Mouse (Mus musculus) forebrain, postnatal 0 days (tissue): Measurements from ENCODE around the gene Mrpl33. TPM values are rescaled to one million over a fixed set of nuclear protein-coding genes. Genes with fewer than 3 reads are reported as not detected.

ENCODE experiments used
- ATAC-seq: fragments of 200-750 bp; cut with Nextera tagmentation; 2 replicates; pipeline ENCODE4 v1.8.0; 2017; ENCODE audit warnings: mild to moderate bottlenecking, moderate library complexity
- DNase-seq: peaks from one replicate; pipeline ENCODE4 v3.0.0-alpha.2; 2015
- H3K27ac ChIP-seq: fragments of 300-500 bp; sonication (generic); 2 replicates; pipeline ENCODE4 v1.5.1; 2014; ENCODE audit warnings: low read depth, mild to moderate bottlenecking, antibody characterized with exemption, low read length, moderate library complexity, mixed read lengths
- H3K27me3 ChIP-seq: fragments of 300-500 bp; sonication (generic); 2 replicates; pipeline ENCODE4 v1.6.1; 2014; ENCODE audit warnings: mild to moderate bottlenecking, low read length, mixed read lengths; ENCODE audit not compliant: insufficient read depth
- H3K36me3 ChIP-seq: fragments of 300-500 bp; sonication (generic); 2 replicates; pipeline ENCODE4 v1.6.1; 2014; ENCODE audit warnings: mild to moderate bottlenecking, moderate library complexity; ENCODE audit not compliant: insufficient read depth
- H3K4me1 ChIP-seq: fragments of 300-500 bp; sonication (generic); 2 replicates; pipeline ENCODE4 v1.6.1; 2014; ENCODE audit warnings: antibody characterized with exemption; ENCODE audit not compliant: insufficient read depth
- H3K4me2 ChIP-seq: fragments of 300-500 bp; sonication (generic); 2 replicates; pipeline ENCODE4 v1.6.1; 2014; ENCODE audit warnings: low read depth, mild to moderate bottlenecking, moderate library complexity
- H3K4me3 ChIP-seq: fragments of 300-500 bp; sonication (generic); 2 replicates; pipeline ENCODE4 v1.5.1; 2014; ENCODE audit warnings: low read depth, low read length, mixed read lengths
- H3K9ac ChIP-seq: fragments of 300-500 bp; sonication (generic); 2 replicates; pipeline ENCODE4 v1.6.1; 2014; ENCODE audit warnings: mild to moderate bottlenecking
- H3K9me3 ChIP-seq: fragments of 300-500 bp; sonication (generic); 2 replicates; pipeline ENCODE4 v1.6.1; 2016; ENCODE audit warnings: low read length
- CTCF ChIP-seq: sonication (generic); IDR thresholded peaks from 2 replicates; pipeline ENCODE4 v1.5.1; 2016; ENCODE audit warnings: antibody characterized with exemption, control low read depth, low read depth
- WGBS: fragments of 180-500 bp; shearing (Covaris S2); extraction: QIAGEN DNeasy Blood & Tissue Kit; methylation state at CpG from one replicate; pipeline ENCODE4 v1.1.7; 2014; 5-methylcytosine and 5-hydroxymethylcytosine counted together
- polyA plus RNA-seq: library from polyadenylated mRNA; unstranded; fragments of >200 nt; fragmentation: Nextera tagmentation; extraction: Ambion mirVana; gene quantifications from 2 replicates; pipeline ENCODE4 v1.2.1, GENCODE M21; 2015
- total RNA-seq: library from RNA; depleted of rRNA; stranded (reverse); fragments of >200 nt; gene quantifications from 2 replicates; pipeline ENCODE4 v1.2.3, GENCODE M21; 2014

The Mrpl33 gene
- total and polyA plus RNA-seq, 2 experiments from 2014 or later = 166 to 295 TPM

- no peaks in the 10 kb centered on the region for H3K4me1 ChIP-seq
- ATAC-seq (no peak), DNase-seq (no peak)
- WGBS = 33% methylated on average over 9 of the region's 9 CpGs
- no peaks in the 10 kb centered on the region for H3K27me3 ChIP-seq
- H3K9ac ChIP-seq = no peak overlapping the region
- H3K27ac ChIP-seq = no peak overlapping the region
- TF ChIP-seq CTCF = no peak
- no peaks in the 10 kb centered on the region for H3K9me3 ChIP-seq
- no peak overlapping the region for H3K4me3 ChIP-seq
- H3K36me3 ChIP-seq = no peaks in the 10 kb centered on the region
- no peak overlapping the region for H3K4me2 ChIP-seq
Observed at GRCm38 (mm10) chr5:31636636-31637253, 40.0 kb downstream of the Mrpl33 start.

- H3K27ac ChIP-seq = no peak overlapping the region
- DNase-seq = no peak
- ATAC-seq = no peak
- H3K9ac ChIP-seq = no peak overlapping the region
- H3K4me2 ChIP-seq = no peak overlapping the region
- H3K4me1 ChIP-seq = no peaks in the 10 kb centered on the region
- H3K9me3 ChIP-seq = no peaks in the 10 kb centered on the region
- H3K4me3 ChIP-seq = no peak overlapping the region
- H3K27me3 ChIP-seq = no peaks in the 10 kb centered on the region
- WGBS = 97% methylated on average over 2 of the region's 2 CpGs
- no peak for TF ChIP-seq CTCF
- no peaks in the 10 kb centered on the region for H3K36me3 ChIP-seq
Observed at GRCm38 (mm10) chr5:31640542-31640941, 43.8 kb downstream of the Mrpl33 start.

GRCm38 (mm10) chr5:31642300-31642699, 45.6 kb downstream of the Mrpl33 start:
- Histone ChIP-seq H3K9me3 (no peaks in the 10 kb centered on the region), H3K27ac (no peak overlapping the region), H3K9ac (no peak overlapping the region), H3K27me3 (no peaks in the 10 kb centered on the region), H3K36me3 (no peaks in the 10 kb centered on the region), H3K4me2 (no peak overlapping the region), H3K4me3 (no peak overlapping the region), H3K4me1 (no peaks in the 10 kb centered on the region)
- no peak for TF ChIP-seq CTCF
- WGBS = 90% methylated on average over 3 of the region's 3 CpGs
- DNase-seq (no peak), ATAC-seq (no peak)

GRCm38 (mm10) chr5:31644272-31644671, 47.5 kb downstream of the Mrpl33 start:
- ATAC-seq (no peak), DNase-seq (no peak)
- Histone ChIP-seq H3K4me1 (no peaks in the 10 kb centered on the region), H3K9me3 (no peaks in the 10 kb centered on the region), H3K9ac (no peak overlapping the region), H3K36me3 (no peaks in the 10 kb centered on the region), H3K27me3 (no peaks in the 10 kb centered on the region), H3K4me2 (no peak overlapping the region), H3K4me3 (no peak overlapping the region), H3K27ac (no peak overlapping the region)
- TF ChIP-seq CTCF = no peak
- WGBS = 89% methylated on average over 4 of the region's 4 CpGs

GRCm38 (mm10) chr5:31644847-31645246, 48.1 kb downstream of the Mrpl33 start:
- H3K4me2 ChIP-seq = no peak overlapping the region
- no peak overlapping the region for H3K9ac ChIP-seq
- no peaks in the 10 kb centered on the region for H3K9me3 ChIP-seq
- DNase-seq (no peak), ATAC-seq (no peak)
- no peak overlapping the region for H3K27ac ChIP-seq
- 82% methylated on average over 6 of the region's 6 CpGs for WGBS
- H3K36me3 ChIP-seq = no peaks in the 10 kb centered on the region
- H3K4me1 ChIP-seq = no peaks in the 10 kb centered on the region
- no peak for TF ChIP-seq CTCF
- H3K27me3 ChIP-seq = no peaks in the 10 kb centered on the region
- H3K4me3 ChIP-seq = no peak overlapping the region

- Histone ChIP-seq H3K4me1 (no peaks in the 10 kb centered on the region), H3K4me2 (no peak overlapping the region), H3K4me3 (no peak overlapping the region), H3K36me3 (no peaks in the 10 kb centered on the region), H3K27me3 (no peaks in the 10 kb centered on the region), H3K9ac (no peak overlapping the region), H3K27ac (no peak overlapping the region), H3K9me3 (no peaks in the 10 kb centered on the region)
- TF ChIP-seq CTCF = no peak
- ATAC-seq = no peak
- WGBS = 90% methylated on average over 6 of the region's 6 CpGs
- DNase-seq = no peak
Observed at GRCm38 (mm10) chr5:31645798-31646197, 49.1 kb downstream of the Mrpl33 start.

GRCm38 (mm10) chr5:31646574-31646973, 49.8 kb downstream of the Mrpl33 start:
- WGBS = 87% methylated on average over 6 of the region's 6 CpGs

GRCm38 (mm10) chr5:31647327-31647726, 50.6 kb downstream of the Mrpl33 start:
- Histone ChIP-seq H3K27me3 (no peaks in the 10 kb centered on the region), H3K4me1 (no peaks in the 10 kb centered on the region), H3K4me2 (no peak overlapping the region), H3K9ac (no peak overlapping the region), H3K4me3 (no peak overlapping the region), H3K36me3 (no peaks in the 10 kb centered on the region), H3K27ac (no peak overlapping the region), H3K9me3 (no peaks in the 10 kb centered on the region)
- no peak for DNase-seq
- 88% methylated on average over 2 of the region's 2 CpGs for WGBS
- TF ChIP-seq CTCF = no peak
- no peak for ATAC-seq

More at GRCm38 (mm10) chr5:31646574-31646973, 49.8 kb downstream of the Mrpl33 start:
- H3K36me3 ChIP-seq = no peaks in the 10 kb centered on the region
- H3K4me3 ChIP-seq = no peak overlapping the region
- no peak overlapping the region for H3K4me2 ChIP-seq
- no peak for DNase-seq
- H3K4me1 ChIP-seq = no peaks in the 10 kb centered on the region
- no peak for ATAC-seq
- no peaks in the 10 kb centered on the region for H3K9me3 ChIP-seq
- H3K9ac ChIP-seq = no peak overlapping the region
- H3K27me3 ChIP-seq = no peaks in the 10 kb centered on the region
- no peak overlapping the region for H3K27ac ChIP-seq
- no peak for TF ChIP-seq CTCF
